Mouse (Mus musculus): ENCODE measurements around the gene Cacna1c. TPM values are rescaled to one million over a fixed set of nuclear protein-coding genes. Genes with fewer than 3 reads are reported as not detected.

The Cacna1c gene
- polyA plus RNA-seq, 2 experiments from 2014 or later, result 0.49 to 1.4 TPM

- no peak for ATAC-seq
Observed at GRCm38 (mm10) chr6:118999329-118999875, 196.8 kb downstream of the Cacna1c start.

GRCm38 (mm10) chr6:118997397-118997796 lies 198.8 kb downstream of the Cacna1c start:
- no peak for ATAC-seq

- no peak for ATAC-seq
Observed at GRCm38 (mm10) chr6:118994272-118995061, 201.8 kb downstream of the Cacna1c start.

GRCm38 (mm10) chr6:118992391-118992790 lies 203.8 kb downstream of the Cacna1c start:
- no peak for ATAC-seq

- no peak for ATAC-seq
Observed at GRCm38 (mm10) chr6:118989999-118990776, 206.0 kb downstream of the Cacna1c start.

- no peak for ATAC-seq
Observed at GRCm38 (mm10) chr6:118984181-118984901, 211.9 kb downstream of the Cacna1c start.

- no peak for ATAC-seq
Observed at GRCm38 (mm10) chr6:118983471-118984040, 212.7 kb downstream of the Cacna1c start.

- no peak for ATAC-seq
Observed at GRCm38 (mm10) chr6:118980265-118980664, 216.0 kb downstream of the Cacna1c start.

- ATAC-seq, result no peak
Observed at GRCm38 (mm10) chr6:118977443-118978271, 218.6 kb downstream of the Cacna1c start.

GRCm38 (mm10) chr6:118976617-118977016 lies 219.6 kb downstream of the Cacna1c start:
- ATAC-seq, result no peak

- no peak for ATAC-seq
Observed at GRCm38 (mm10) chr6:118971844-118972531, 224.2 kb downstream of the Cacna1c start.

- ATAC-seq, result no peak
Observed at GRCm38 (mm10) chr6:118968776-118969175, 227.4 kb downstream of the Cacna1c start.

GRCm38 (mm10) chr6:118966904-118967303 lies 229.3 kb downstream of the Cacna1c start:
- ATAC-seq, result no peak

- ATAC-seq, result no peak
Observed at GRCm38 (mm10) chr6:118965577-118965976, 230.6 kb downstream of the Cacna1c start.

- ATAC-seq, result no peak
Observed at GRCm38 (mm10) chr6:118963806-118964205, 232.4 kb downstream of the Cacna1c start.

- no peak for ATAC-seq
Observed at GRCm38 (mm10) chr6:118963283-118963682, 232.9 kb downstream of the Cacna1c start.

- no peak for ATAC-seq
Observed at GRCm38 (mm10) chr6:118958529-118958928, 237.7 kb downstream of the Cacna1c start.

- ATAC-seq, result no peak
Observed at GRCm38 (mm10) chr6:118956234-118956633, 240.0 kb downstream of the Cacna1c start.

- ATAC-seq, result no peak
Observed at GRCm38 (mm10) chr6:118955777-118956176, 240.4 kb downstream of the Cacna1c start.

GRCm38 (mm10) chr6:118954988-118955554 lies 241.1 kb downstream of the Cacna1c start:
- ATAC-seq, result no peak

Data from CD4-positive, CD25-positive, alpha-beta regulatory T cell, adult 4 months (primary cell).